Mouse (Mus musculus) thymus, adult 2 months (tissue): ENCODE measurements around the gene Gm20388.

Experiments used
- CTCF ChIP-seq: fragments of 200-500 bp; IDR thresholded peaks from 2 replicates; pipeline ENCODE4 v1.5.1; 2012; ENCODE audit warnings: mild to moderate bottlenecking, control low read depth, low read length, moderate library complexity, borderline replicate concordance; ENCODE audit not compliant: control insufficient read depth, poor library complexity, insufficient read depth; ENCODE audit errors: extremely low read depth
- POLR2A ChIP-seq: fragments of 200-500 bp; IDR thresholded peaks from 2 replicates; pipeline ENCODE4 v1.6.1; 2012; ENCODE audit warnings: mild to moderate bottlenecking, low read length, control low read depth, moderate library complexity; ENCODE audit not compliant: control insufficient read depth, poor library complexity, insufficient read depth; ENCODE audit errors: extremely low read depth

- TF ChIP-seq CTCF, result peak; percentile 93
- TF ChIP-seq POLR2A, result no peak
Observed at GRCm38 (mm10) chr8:122273152-122273551, 2362.5 kb downstream of the Gm20388 start.
